Mouse (Mus musculus) stomach, postnatal 0 days (tissue): ENCODE results near the gene Ttll11. TPM values are rescaled to one million over a fixed set of nuclear protein-coding genes. Genes with fewer than 3 reads are reported as not detected.

Experiments used
- ATAC-seq: fragments of 200-750 bp; cut with Nextera tagmentation; 2 replicates; pipeline ENCODE4 v1.8.0; 2017; ENCODE audit not compliant: low FRiP score, low TSS enrichment
- DNase-seq: peaks from one replicate; pipeline ENCODE4 v3.0.0-alpha.2; 2016; ENCODE audit warnings: low spot score
- H3K27ac ChIP-seq: fragments of 300-500 bp; sonication (generic); replicated peaks from 2 replicates; pipeline ENCODE4 v1.5.1; 2014; ENCODE audit warnings: mild to moderate bottlenecking, control low read depth
- H3K27me3 ChIP-seq: fragments of 300-500 bp; sonication (generic); 2 replicates; pipeline ENCODE4 v1.6.1; 2014; ENCODE audit warnings: low read length; ENCODE audit not compliant: control insufficient read depth, insufficient read depth
- H3K36me3 ChIP-seq: fragments of 300-500 bp; sonication (generic); 2 replicates; pipeline ENCODE4 v1.6.1; 2014; ENCODE audit warnings: low read length, mixed read lengths; ENCODE audit not compliant: control insufficient read depth, insufficient read depth
- H3K4me1 ChIP-seq: fragments of 300-500 bp; sonication (generic); replicated peaks from 2 replicates; pipeline ENCODE4 v1.6.1; 2014; ENCODE audit warnings: antibody characterized with exemption; ENCODE audit not compliant: control insufficient read depth, insufficient read depth
- H3K4me2 ChIP-seq: fragments of 300-500 bp; sonication (generic); replicated peaks from 2 replicates; pipeline ENCODE4 v1.6.1; 2014; ENCODE audit warnings: low read depth, mild to moderate bottlenecking, control low read depth, moderate library complexity
- H3K4me3 ChIP-seq: fragments of 300-500 bp; sonication (generic); 2 replicates; pipeline ENCODE4 v1.5.1; 2014; ENCODE audit warnings: low read depth, low read length, control low read depth
- H3K9ac ChIP-seq: fragments of 300-500 bp; sonication (generic); 2 replicates; pipeline ENCODE4 v1.6.1; 2014; ENCODE audit warnings: mild to moderate bottlenecking, low read length, control low read depth, mixed read lengths
- H3K9me3 ChIP-seq: fragments of 300-500 bp; sonication (generic); 2 replicates; pipeline ENCODE4 v1.6.1; 2016; ENCODE audit warnings: low read length; ENCODE audit not compliant: control insufficient read depth
- CTCF ChIP-seq: IDR thresholded peaks from 2 replicates; pipeline ENCODE4 v1.5.1; 2016; ENCODE audit warnings: antibody characterized with exemption, low read depth, mild to moderate bottlenecking, moderate library complexity
- EP300 ChIP-seq: optimal IDR thresholded peaks from 2 replicates; pipeline ENCODE3; 2016; ENCODE audit warnings: antibody characterized with exemption
- WGBS: fragments of 180-500 bp; shearing (Covaris S2); extraction: QIAGEN DNeasy Blood & Tissue Kit; methylation state at CpG from one replicate; pipeline ENCODE4 v1.1.7; 2014; 5-methylcytosine and 5-hydroxymethylcytosine counted together
- polyA plus RNA-seq: library from polyadenylated mRNA; unstranded; fragments of >200 nt; fragmentation: Nextera tagmentation; extraction: Ambion mirVana; gene quantifications from 2 replicates; pipeline ENCODE4 v1.2.1, GENCODE M21; 2015

Ttll11 gene
- polyA plus RNA-seq, 1 experiment from 2014 or later, result 0.55 TPM

DNA sequence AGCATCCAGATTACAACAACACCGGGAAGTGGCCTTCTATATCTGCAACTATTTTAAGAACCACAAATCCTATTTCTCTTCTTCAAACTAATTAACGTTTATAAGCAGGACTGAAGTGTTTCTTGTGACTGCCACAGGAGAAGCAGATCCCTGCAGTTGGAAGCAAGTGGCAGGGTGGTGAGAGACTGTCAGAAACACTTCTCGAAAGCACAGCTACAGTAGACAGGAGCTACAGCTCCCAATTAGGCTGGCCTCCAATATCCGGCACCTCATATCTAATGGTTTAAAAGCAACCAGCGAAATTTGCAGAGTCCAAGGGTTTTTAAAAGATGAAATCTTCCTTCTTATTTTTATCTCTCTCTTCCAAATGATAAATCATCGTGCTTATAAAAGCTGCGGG, 104.1 kb downstream of the Ttll11 start:
- ATAC-seq (no peak), DNase-seq (no peak)
- no peak for TF ChIP-seq CTCF
- no peak for TF ChIP-seq EP300

DNA sequence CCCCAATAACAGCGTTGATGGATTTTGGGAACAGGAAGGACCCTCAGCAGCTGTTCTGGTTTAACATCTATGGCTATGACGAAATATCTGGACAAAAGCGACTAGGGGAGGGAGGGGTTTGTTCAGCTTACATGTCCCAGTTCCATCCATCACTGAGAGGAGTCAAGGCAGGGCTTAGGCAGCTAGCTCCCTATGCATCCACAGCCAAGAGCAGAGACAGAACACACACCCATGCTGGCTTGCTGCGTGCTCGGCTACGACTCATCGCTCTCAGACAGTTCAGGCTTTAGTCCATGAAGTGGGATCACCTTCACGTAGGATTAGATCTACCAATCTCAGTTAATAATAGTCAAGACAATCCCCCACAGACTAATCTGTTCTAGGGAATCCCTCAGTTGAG, 105.3 kb downstream of the Ttll11 start:
- ATAC-seq, result peak; percentile 74; the same call in 1 of the 2 replicates
- WGBS, result 40% methylated on average over 8 of the region's 8 CpGs

More for the DNA sequence above, 104.1 kb downstream of the Ttll11 start:
- H3K4me2 ChIP-seq, result no peak overlapping the region
- H3K4me3 ChIP-seq, result no peak overlapping the region
- H3K27me3 ChIP-seq, result no peaks in the 10 kb centered on the region
- no peaks in the 10 kb centered on the region for H3K36me3 ChIP-seq
- H3K9ac ChIP-seq, result no peak overlapping the region
- H3K9me3 ChIP-seq, result no peaks in the 10 kb centered on the region
- peaks cover 2% of the 10 kb centered on the region; the same call in 1 of the 2 replicates for H3K4me1 ChIP-seq
- WGBS, result 76% methylated on average over 7 of the region's 7 CpGs
- no peak overlapping the region for H3K27ac ChIP-seq

DNA sequence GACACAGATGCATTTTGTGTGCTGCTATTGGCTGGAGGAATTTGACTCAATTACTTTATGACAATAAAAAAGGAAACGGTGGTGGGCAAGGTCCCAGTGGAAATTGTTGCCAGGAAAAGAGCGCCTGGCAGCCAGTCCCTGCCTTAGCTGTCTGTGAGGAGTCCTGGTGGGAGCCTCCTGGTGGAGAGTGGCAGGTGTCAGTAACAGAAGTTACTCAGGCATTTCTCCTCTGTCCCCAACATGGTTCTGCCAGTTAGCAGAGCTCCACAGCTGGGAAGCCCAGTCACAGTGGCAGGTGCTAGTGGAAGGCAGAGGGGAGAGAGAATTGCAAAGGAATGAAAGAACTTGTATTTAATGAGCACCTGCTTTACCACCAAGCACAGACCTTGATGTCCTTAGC, 110.5 kb downstream of the Ttll11 start:
- H3K4me2 ChIP-seq, result no peak overlapping the region
- H3K4me1 ChIP-seq, result no peaks in the 10 kb centered on the region
- H3K27ac ChIP-seq, result no peak overlapping the region
- 63% methylated on average over 2 of the region's 2 CpGs for WGBS
- TF ChIP-seq CTCF (no peak), EP300 (no peak)
- no peaks in the 10 kb centered on the region for H3K27me3 ChIP-seq
- no peaks in the 10 kb centered on the region for H3K36me3 ChIP-seq
- H3K9me3 ChIP-seq, result no peaks in the 10 kb centered on the region
- H3K4me3 ChIP-seq, result no peak overlapping the region
- DNase-seq, result no peak
- no peak for ATAC-seq
- H3K9ac ChIP-seq, result no peak overlapping the region

More for the DNA sequence above, 105.3 kb downstream of the Ttll11 start:
- no peaks in the 10 kb centered on the region for H3K9me3 ChIP-seq
- no peak for DNase-seq
- H3K36me3 ChIP-seq, result no peaks in the 10 kb centered on the region
- H3K27me3 ChIP-seq, result no peaks in the 10 kb centered on the region
- no peaks in the 10 kb centered on the region; the same call in 1 of the 2 replicates for H3K4me1 ChIP-seq
- no peak overlapping the region for H3K4me3 ChIP-seq
- TF ChIP-seq EP300, result no peak
- H3K9ac ChIP-seq, result no peak overlapping the region
- no peak overlapping the region for H3K27ac ChIP-seq
- no peak overlapping the region for H3K4me2 ChIP-seq

DNA sequence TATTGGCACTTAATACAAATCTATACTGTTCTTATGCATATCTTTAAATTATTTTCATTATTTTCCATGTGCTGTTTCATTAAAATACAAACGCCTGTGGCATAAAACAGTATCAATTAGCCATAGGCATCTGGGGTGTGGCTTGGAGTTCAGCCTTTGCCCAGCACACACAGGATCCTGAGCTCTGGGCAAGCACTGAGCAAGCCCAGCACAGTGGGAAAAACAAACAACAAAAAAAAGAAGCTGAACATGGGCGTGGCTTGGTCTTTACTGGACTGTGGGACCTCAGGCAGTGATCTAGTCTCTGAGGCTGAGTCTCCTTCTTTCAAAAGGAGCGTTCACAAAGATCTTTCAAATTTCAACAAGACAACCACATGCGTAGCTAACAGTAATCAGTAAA, 116.4 kb downstream of the Ttll11 start:
- WGBS, result 57% methylated on average over 4 of the region's 4 CpGs
- Histone ChIP-seq H3K9me3 (no peaks in the 10 kb centered on the region), H3K4me3 (no peak overlapping the region), H3K27me3 (no peaks in the 10 kb centered on the region), H3K36me3 (no peaks in the 10 kb centered on the region), H3K4me1 (no peaks in the 10 kb centered on the region), H3K9ac (no peak overlapping the region), H3K4me2 (no peak overlapping the region), H3K27ac (no peak overlapping the region)
- DNase-seq, result peak; percentile 40
- TF ChIP-seq CTCF, result no peak
- no peak for TF ChIP-seq EP300
- peak; percentile 72; the same call in 1 of the 2 replicates for ATAC-seq

DNA sequence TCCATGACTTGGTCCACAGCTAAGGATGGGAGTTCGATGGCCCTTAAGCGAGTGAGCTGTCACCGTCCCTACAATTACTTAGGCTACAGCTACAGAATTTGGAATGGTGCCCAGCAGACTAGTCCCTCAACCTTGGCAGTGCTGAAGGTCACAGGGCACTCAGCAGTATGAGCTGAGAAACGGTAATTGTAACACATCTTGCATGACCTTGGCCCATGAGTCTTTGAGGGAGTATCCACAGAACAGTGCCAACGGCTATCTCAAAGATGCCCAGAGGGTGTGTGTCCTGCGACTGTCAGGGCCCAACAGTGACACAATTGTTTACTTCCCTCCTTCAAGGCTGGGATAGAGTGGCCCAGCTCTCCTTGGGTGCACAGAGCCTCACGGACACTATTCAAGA, 118.5 kb downstream of the Ttll11 start:
- Histone ChIP-seq H3K27me3 (no peaks in the 10 kb centered on the region), H3K4me1 (no peaks in the 10 kb centered on the region), H3K4me2 (no peak overlapping the region), H3K9ac (no peak overlapping the region), H3K9me3 (no peaks in the 10 kb centered on the region), H3K36me3 (no peaks in the 10 kb centered on the region), H3K27ac (no peak overlapping the region), H3K4me3 (no peak overlapping the region)
- no peak for TF ChIP-seq CTCF
- TF ChIP-seq EP300, result no peak
- DNase-seq (no peak), ATAC-seq (no peak)
- WGBS, result 86% methylated on average over 7 of the region's 7 CpGs

DNA sequence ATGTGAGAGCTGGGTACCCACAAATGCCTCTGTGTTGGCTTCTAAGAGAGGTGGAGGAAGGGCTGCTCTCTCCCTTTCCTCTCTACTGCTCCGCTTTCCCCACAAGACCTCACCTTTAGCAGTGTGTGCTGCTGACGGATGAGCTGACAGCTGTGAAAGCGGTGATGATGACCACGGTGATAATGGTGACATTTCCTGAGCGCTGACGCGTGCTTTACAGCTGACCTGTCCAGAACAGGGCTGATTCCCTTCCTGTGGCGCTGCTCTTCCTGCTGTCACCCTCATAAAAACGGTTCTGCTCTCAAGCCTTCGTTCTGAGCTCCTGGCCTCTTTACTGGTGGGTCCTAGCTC, 119.3 kb downstream of the Ttll11 start:
- Histone ChIP-seq H3K4me3 (no peak overlapping the region), H3K4me1 (no peaks in the 10 kb centered on the region), H3K27me3 (no peaks in the 10 kb centered on the region), H3K27ac (no peak overlapping the region), H3K9me3 (no peaks in the 10 kb centered on the region), H3K9ac (no peak overlapping the region), H3K36me3 (no peaks in the 10 kb centered on the region), H3K4me2 (no peak overlapping the region)
- no peak for ATAC-seq
- 64% methylated on average over 10 of the region's 10 CpGs for WGBS
- no peak for DNase-seq
- TF ChIP-seq CTCF (no peak), EP300 (no peak)
